18 mouse cellular contexts compared by ENCODE assay signal in genomic region chr11:78125691-78126090, GRCm38 (mm10). TPM values are rescaled to one million over a fixed set of nuclear protein-coding genes. Genes with fewer than 3 reads are reported as not detected.
DNase-seq lines count a peak whose midpoint lies in the region; ATAC-seq and TF ChIP-seq lines count a peak whose summit lies in the region.
"Had no signal": no experiment of that assay in that cellular context is flagged by ENCODE, and none has a peak within 500 bp of the region (broad histone marks: within the 10 kb centered on the region; RNA-seq: fewer than 3 reads in every experiment).

No protein-coding gene starts in this region.

- TF ChIP-seq CTCF in hindbrain, postnatal 0 days (IDR thresholded peaks at IDR 0.05; ENCODE audit: low read depth): no peak

- no peaks in the 10 kb centered on the region for H3K4me1 ChIP-seq in forebrain, embryonic 14.5 days (ENCODE audit: control insufficient read depth, insufficient read depth, low read length)
- no peaks in the 10 kb centered on the region for H3K4me1 ChIP-seq in forebrain, embryonic 11.5 days (replicated peaks; ENCODE audit: control insufficient read depth, insufficient read depth, low read length)
- peaks cover 39% of the 10 kb centered on the region for H3K4me1 ChIP-seq in liver, embryonic 11.5 days (replicated peaks; ENCODE audit: control insufficient read depth, insufficient read depth, low read length)
- peaks cover 52% of the 10 kb centered on the region for H3K4me1 ChIP-seq in erythroblast, embryonic 14.5 days (ENCODE audit: control insufficient read depth)
- peaks cover 36% of the 10 kb centered on the region for H3K4me1 ChIP-seq in neural tube, embryonic 15.5 days
- H3K4me1 ChIP-seq in hindbrain, postnatal 0 days (ENCODE audit: insufficient read depth, low read length): no peaks in the 10 kb centered on the region

- 84% methylated on average over 6 of the region's 6 CpGs for WGBS in forebrain, embryonic 14.5 days
- WGBS in forebrain, embryonic 11.5 days: 85% methylated on average over 6 of the region's 6 CpGs
- WGBS in liver, embryonic 11.5 days: 50% methylated on average over 6 of the region's 6 CpGs
- WGBS in neural tube, embryonic 15.5 days: 33% methylated on average over 6 of the region's 6 CpGs
- WGBS in hindbrain, postnatal 0 days: 67% methylated on average over 6 of the region's 6 CpGs

- DNase-seq in forebrain, embryonic 14.5 days (ENCODE audit: low spot score): peak; percentile 14
- DNase-seq in forebrain, embryonic 11.5 days (ENCODE audit: low spot score): no peak
- no peak for DNase-seq in liver, embryonic 11.5 days (ENCODE audit: low spot score)
- no peak for DNase-seq in liver
- no peak for DNase-seq in hindbrain, postnatal 0 days (ENCODE audit: low spot score)
- no peak for DNase-seq in thymus, postnatal 0 days (ENCODE audit: low spot score)
- DNase-seq: cerebellum, postnatal 10 days; kidney, adult 11 months; layer of hippocampus, postnatal 36 days; spleen, adult 18-20 months had no signal

- H3K9ac ChIP-seq in forebrain, embryonic 14.5 days (ENCODE audit: low read length): no peak overlapping the region
- H3K9ac ChIP-seq in forebrain, embryonic 11.5 days (ENCODE audit: low read length): no peak overlapping the region
- peak overlapping the region; percentile 55 for H3K9ac ChIP-seq in liver, embryonic 11.5 days (ENCODE audit: low read depth, low read length)
- no peak overlapping the region for H3K9ac ChIP-seq in neural tube, embryonic 15.5 days (replicated peaks)
- H3K9ac ChIP-seq in hindbrain, postnatal 0 days (replicated peaks; ENCODE audit: low read length): no peak overlapping the region
- H3K9ac ChIP-seq: embryonic facial prominence, embryonic 12.5 days; forebrain, embryonic 13.5 days; heart, embryonic 12.5 days; hindbrain, embryonic 13.5 days; limb, embryonic 12.5 days had no signal

- no peaks in the 10 kb centered on the region for H3K9me3 ChIP-seq in forebrain, embryonic 14.5 days (replicated peaks; ENCODE audit: control insufficient read depth, low read length)
- no peaks in the 10 kb centered on the region for H3K9me3 ChIP-seq in forebrain, embryonic 11.5 days (ENCODE audit: control insufficient read depth, low read length)
- no peaks in the 10 kb centered on the region for H3K9me3 ChIP-seq in liver, embryonic 11.5 days (ENCODE audit: control insufficient read depth, low read length)
- no peaks in the 10 kb centered on the region for H3K9me3 ChIP-seq in erythroblast, embryonic 14.5 days (ENCODE audit: control insufficient read depth, low read length)
- no peaks in the 10 kb centered on the region for H3K9me3 ChIP-seq in neural tube, embryonic 15.5 days (replicated peaks)
- no peaks in the 10 kb centered on the region for H3K9me3 ChIP-seq in hindbrain, postnatal 0 days (ENCODE audit: low read length)
- H3K9me3 ChIP-seq: embryonic facial prominence, embryonic 12.5 days; forebrain, embryonic 13.5 days; heart, embryonic 12.5 days; hindbrain, embryonic 13.5 days; limb, embryonic 12.5 days had no signal

- no peak for ATAC-seq in forebrain, embryonic 14.5 days
- ATAC-seq in forebrain, embryonic 11.5 days (replicated peaks; ENCODE audit: low FRiP score): no peak
- ATAC-seq in liver, embryonic 11.5 days (replicated peaks; ENCODE audit: low FRiP score): no peak
- ATAC-seq in neural tube, embryonic 15.5 days (ENCODE audit: low FRiP score): no peak
- no peak for ATAC-seq in hindbrain, postnatal 0 days
- ATAC-seq: forebrain, embryonic 13.5 days had no signal

- H3K27ac ChIP-seq in forebrain, embryonic 14.5 days (ENCODE audit: low read depth, low read length): no peak overlapping the region
- H3K27ac ChIP-seq in forebrain, embryonic 11.5 days (ENCODE audit: low read depth, low read length): no peak overlapping the region
- peak overlapping the region; percentile 70 for H3K27ac ChIP-seq in liver, embryonic 11.5 days (ENCODE audit: low read depth, low read length)
- H3K27ac ChIP-seq in neural tube, embryonic 15.5 days (replicated peaks): peak overlapping the region; percentile 28
- no peak overlapping the region for H3K27ac ChIP-seq in hindbrain, postnatal 0 days
- H3K27ac ChIP-seq: embryonic facial prominence, embryonic 12.5 days; forebrain, embryonic 13.5 days; hindbrain, embryonic 13.5 days; limb, embryonic 12.5 days; macrophage had no signal

- no peak overlapping the region for H3K4me2 ChIP-seq in forebrain, embryonic 14.5 days (ENCODE audit: low read length)
- no peak overlapping the region for H3K4me2 ChIP-seq in forebrain, embryonic 11.5 days (ENCODE audit: low read depth, low read length, severe bottlenecking)
- H3K4me2 ChIP-seq in liver, embryonic 11.5 days: peak overlapping the region; percentile 54
- no peak overlapping the region for H3K4me2 ChIP-seq in neural tube, embryonic 15.5 days
- H3K4me2 ChIP-seq in hindbrain, postnatal 0 days (ENCODE audit: low read depth, low read length): no peak overlapping the region
- H3K4me2 ChIP-seq: embryonic facial prominence, embryonic 12.5 days; forebrain, embryonic 13.5 days; heart, embryonic 12.5 days; hindbrain, embryonic 13.5 days; limb, embryonic 12.5 days had no signal

- H3K4me3 ChIP-seq in forebrain, embryonic 14.5 days (ENCODE audit: low read depth, low read length): no peak overlapping the region
- H3K4me3 ChIP-seq in forebrain, embryonic 11.5 days (ENCODE audit: low read depth, low read length): no peak overlapping the region
- H3K4me3 ChIP-seq in liver, embryonic 11.5 days (ENCODE audit: low read depth, low read length): 0 out of 2 replicates have a peak overlapping the region, but pooled peaks have one; percentile 20
- peak overlapping the region; percentile 40 for H3K4me3 ChIP-seq in erythroblast, embryonic 14.5 days (replicated peaks)
- H3K4me3 ChIP-seq in neural tube, embryonic 15.5 days (replicated peaks): no peak overlapping the region
- no peak overlapping the region for H3K4me3 ChIP-seq in hindbrain, postnatal 0 days (ENCODE audit: low read length)
- H3K4me3 ChIP-seq: embryonic facial prominence, embryonic 12.5 days; forebrain, embryonic 13.5 days; heart, embryonic 12.5 days; hindbrain, embryonic 13.5 days; limb, embryonic 12.5 days had no signal

- no peaks in the 10 kb centered on the region for H3K36me3 ChIP-seq in forebrain, embryonic 14.5 days (ENCODE audit: control insufficient read depth, insufficient read depth, low read length)
- H3K36me3 ChIP-seq in forebrain, embryonic 11.5 days (ENCODE audit: control insufficient read depth, insufficient read depth, low read length): no peaks in the 10 kb centered on the region
- H3K36me3 ChIP-seq in liver, embryonic 11.5 days (ENCODE audit: control insufficient read depth, insufficient read depth, low read length): no peaks in the 10 kb centered on the region
- 0 out of 2 replicates have a peak, but pooled peaks cover 2% of the 10 kb centered on the region for H3K36me3 ChIP-seq in erythroblast, embryonic 14.5 days (ENCODE audit: control insufficient read depth)
- no peaks in the 10 kb centered on the region for H3K36me3 ChIP-seq in neural tube, embryonic 15.5 days
- no peaks in the 10 kb centered on the region for H3K36me3 ChIP-seq in hindbrain, postnatal 0 days (ENCODE audit: insufficient read depth, low read length)
- H3K36me3 ChIP-seq: embryonic facial prominence, embryonic 12.5 days; hindbrain, embryonic 13.5 days had no signal

- H3K27me3 ChIP-seq in forebrain, embryonic 14.5 days (replicated peaks; ENCODE audit: control insufficient read depth, insufficient read depth, low read length): no peaks in the 10 kb centered on the region
- no peaks in the 10 kb centered on the region for H3K27me3 ChIP-seq in forebrain, embryonic 11.5 days (ENCODE audit: control insufficient read depth, insufficient read depth, low read length)
- H3K27me3 ChIP-seq in liver, embryonic 11.5 days (replicated peaks; ENCODE audit: control insufficient read depth, insufficient read depth, low read length): no peaks in the 10 kb centered on the region
- H3K27me3 ChIP-seq in erythroblast, embryonic 14.5 days (ENCODE audit: control insufficient read depth): no peaks in the 10 kb centered on the region
- no peaks in the 10 kb centered on the region for H3K27me3 ChIP-seq in neural tube, embryonic 15.5 days (replicated peaks)
- H3K27me3 ChIP-seq in hindbrain, postnatal 0 days (ENCODE audit: insufficient read depth, low read length): no peaks in the 10 kb centered on the region
- H3K27me3 ChIP-seq: embryonic facial prominence, embryonic 12.5 days; forebrain, embryonic 13.5 days; heart, embryonic 12.5 days; hindbrain, embryonic 13.5 days; limb, embryonic 12.5 days had no signal

RNA-seq across cellular contexts. Expression of gene Fam222b, which starts 31.2 kb away (rescaled TPM):
- polyA plus RNA-seq in forebrain, embryonic 14.5 days (2014; fragmentation: Nextera tagmentation; extraction: Ambion mirVana): 22.3 and 23.9 TPM in 2 replicates
- polyA plus RNA-seq in forebrain, embryonic 11.5 days (2014; fragmentation: Nextera tagmentation; extraction: Ambion mirVana): 31.3 and 34.4 TPM in 2 replicates
- 13.9 and 17.3 TPM in 2 replicates for polyA plus RNA-seq in liver, embryonic 11.5 days (2014; fragmentation: Nextera tagmentation; extraction: Ambion mirVana)
- 0.77 and 0.78 TPM in 2 replicates for polyA plus RNA-seq in erythroblast, embryonic 14.5 days (2012)
- 22.2 and 24.2 TPM in 2 replicates for polyA plus RNA-seq in neural tube, embryonic 15.5 days (2015; fragmentation: Nextera tagmentation; extraction: Ambion mirVana)
- 27.6 and 32.6 TPM in 2 replicates for total RNA-seq in hindbrain, postnatal 0 days (2014; rRNA removed)
- polyA plus RNA-seq in hindbrain, postnatal 0 days (2015; fragmentation: Nextera tagmentation; extraction: Ambion mirVana): 22.6 and 22.9 TPM in 2 replicates
- polyA plus RNA-seq in thymus, postnatal 0 days (2015; fragmentation: Nextera tagmentation; extraction: Ambion mirVana): 6.1 and 6.6 TPM in 2 replicates

RNA-seq across cellular contexts. Expression of gene Traf4, which starts 39.7 kb away (rescaled TPM):
- 79.2 and 82.6 TPM in 2 replicates for polyA plus RNA-seq in forebrain, embryonic 14.5 days (2014; fragmentation: Nextera tagmentation; extraction: Ambion mirVana)
- polyA plus RNA-seq in forebrain, embryonic 11.5 days (2014; fragmentation: Nextera tagmentation; extraction: Ambion mirVana): 77.7 and 79.6 TPM in 2 replicates
- polyA plus RNA-seq in liver, embryonic 11.5 days (2014; fragmentation: Nextera tagmentation; extraction: Ambion mirVana): 53.8 and 57.6 TPM in 2 replicates
- 7.2 and 9.4 TPM in 2 replicates for polyA plus RNA-seq in erythroblast, embryonic 14.5 days (2012)
- 82.1 and 85.4 TPM in 2 replicates for polyA plus RNA-seq in neural tube, embryonic 15.5 days (2015; fragmentation: Nextera tagmentation; extraction: Ambion mirVana)
- 124 and 130 TPM in 2 replicates for total RNA-seq in hindbrain, postnatal 0 days (2014; rRNA removed)
- 79.5 and 88.7 TPM in 2 replicates for polyA plus RNA-seq in hindbrain, postnatal 0 days (2015; fragmentation: Nextera tagmentation; extraction: Ambion mirVana)
- polyA plus RNA-seq in thymus, postnatal 0 days (2015; fragmentation: Nextera tagmentation; extraction: Ambion mirVana): 57.5 and 58.6 TPM in 2 replicates

RNA-seq across cellular contexts. Expression of gene Eral1, which starts 45.5 kb away (rescaled TPM):
- 36.8 and 40.2 TPM in 2 replicates for polyA plus RNA-seq in forebrain, embryonic 14.5 days (2014; fragmentation: Nextera tagmentation; extraction: Ambion mirVana)
- 39.4 and 41.8 TPM in 2 replicates for polyA plus RNA-seq in forebrain, embryonic 11.5 days (2014; fragmentation: Nextera tagmentation; extraction: Ambion mirVana)
- polyA plus RNA-seq in liver, embryonic 11.5 days (2014; fragmentation: Nextera tagmentation; extraction: Ambion mirVana): 39.0 and 40.8 TPM in 2 replicates
- 0.14 and 0.29 TPM in 2 replicates for polyA plus RNA-seq in erythroblast, embryonic 14.5 days (2012)
- polyA plus RNA-seq in neural tube, embryonic 15.5 days (2015; fragmentation: Nextera tagmentation; extraction: Ambion mirVana): 30.1 and 30.9 TPM in 2 replicates
- total RNA-seq in hindbrain, postnatal 0 days (2014; rRNA removed): 38.4 and 40.3 TPM in 2 replicates
- polyA plus RNA-seq in hindbrain, postnatal 0 days (2015; fragmentation: Nextera tagmentation; extraction: Ambion mirVana): 25.7 and 26.9 TPM in 2 replicates
- polyA plus RNA-seq in thymus, postnatal 0 days (2015; fragmentation: Nextera tagmentation; extraction: Ambion mirVana): 22.4 and 24.5 TPM in 2 replicates

RNA-seq across cellular contexts. Expression of gene Nek8, which starts 50.8 kb away (rescaled TPM):
- 4.6 and 5.5 TPM in 2 replicates for polyA plus RNA-seq in forebrain, embryonic 14.5 days (2014; fragmentation: Nextera tagmentation; extraction: Ambion mirVana)
- 7.6 and 9.6 TPM in 2 replicates for polyA plus RNA-seq in forebrain, embryonic 11.5 days (2014; fragmentation: Nextera tagmentation; extraction: Ambion mirVana)
- 13.1 and 14.3 TPM in 2 replicates for polyA plus RNA-seq in liver, embryonic 11.5 days (2014; fragmentation: Nextera tagmentation; extraction: Ambion mirVana)
- polyA plus RNA-seq in erythroblast, embryonic 14.5 days (2012): 1.7 and 2.0 TPM in 2 replicates
- polyA plus RNA-seq in neural tube, embryonic 15.5 days (2015; fragmentation: Nextera tagmentation; extraction: Ambion mirVana): 7.0 and 9.7 TPM in 2 replicates
- total RNA-seq in hindbrain, postnatal 0 days (2014; rRNA removed): 7.6 and 11.8 TPM in 2 replicates
- 7.3 and 7.7 TPM in 2 replicates for polyA plus RNA-seq in hindbrain, postnatal 0 days (2015; fragmentation: Nextera tagmentation; extraction: Ambion mirVana)
- 14.1 and 14.5 TPM in 2 replicates for polyA plus RNA-seq in thymus, postnatal 0 days (2015; fragmentation: Nextera tagmentation; extraction: Ambion mirVana)

RNA-seq across cellular contexts. Expression of gene Tlcd1, which starts 50.8 kb away (rescaled TPM):
- polyA plus RNA-seq in forebrain, embryonic 14.5 days (2014; fragmentation: Nextera tagmentation; extraction: Ambion mirVana): 4.4 and 4.5 TPM in 2 replicates
- polyA plus RNA-seq in forebrain, embryonic 11.5 days (2014; fragmentation: Nextera tagmentation; extraction: Ambion mirVana): 7.1 and 9.9 TPM in 2 replicates
- 52.5 and 57.5 TPM in 2 replicates for polyA plus RNA-seq in liver, embryonic 11.5 days (2014; fragmentation: Nextera tagmentation; extraction: Ambion mirVana)
- 91.9 and 97.7 TPM in 2 replicates for polyA plus RNA-seq in erythroblast, embryonic 14.5 days (2012)
- polyA plus RNA-seq in neural tube, embryonic 15.5 days (2015; fragmentation: Nextera tagmentation; extraction: Ambion mirVana): 19.3 and 20.0 TPM in 2 replicates
- total RNA-seq in hindbrain, postnatal 0 days (2014; rRNA removed): 37.5 and 46.1 TPM in 2 replicates
- polyA plus RNA-seq in hindbrain, postnatal 0 days (2015; fragmentation: Nextera tagmentation; extraction: Ambion mirVana): 36.8 and 42.6 TPM in 2 replicates
- polyA plus RNA-seq in thymus, postnatal 0 days (2015; fragmentation: Nextera tagmentation; extraction: Ambion mirVana): 12.2 and 13.5 TPM in 2 replicates

Comparison
In these comparisons a context has a peak if more than half of its experiments do, and no peak if none do; other contexts are left out.
1. H3K27ac ChIP-seq: peak in liver, embryonic 11.5 days (single experiment) and neural tube, embryonic 15.5 days (single experiment); none in forebrain, embryonic 14.5 days (single experiment), forebrain, embryonic 11.5 days (single experiment) and hindbrain, postnatal 0 days (single experiment).
2. H3K4me3 ChIP-seq: peak in liver, embryonic 11.5 days (single experiment) and erythroblast, embryonic 14.5 days (single experiment); none in forebrain, embryonic 14.5 days (single experiment), forebrain, embryonic 11.5 days (single experiment), neural tube, embryonic 15.5 days (single experiment) and hindbrain, postnatal 0 days (single experiment).
3. RNA of gene Eral1, which starts 45.5 kb away (polyA plus RNA-seq): 39.0 to 40.8 TPM in liver, embryonic 11.5 days, 36.8 to 40.2 TPM in forebrain, embryonic 14.5 days, 39.4 to 41.8 TPM in forebrain, embryonic 11.5 days, 30.1 to 30.9 TPM in neural tube, embryonic 15.5 days, 25.7 to 26.9 TPM in hindbrain, postnatal 0 days and 22.4 to 24.5 TPM in thymus, postnatal 0 days; 0.14 to 0.29 TPM in erythroblast, embryonic 14.5 days; every median in the first group is over 10 times any median in the second.